Mouse (Mus musculus) telencephalon, adult 2 months (tissue): Measurements from ENCODE around the gene Cul4a.

ENCODE experiments used
- DNase-seq: peaks from one replicate; pipeline ENCODE4 v3.0.0-alpha.2; 2011; ENCODE audit warnings: low read depth, low spot score

The Cul4a gene

GRCm38 (mm10) chr8:13139641-13140182 lies 34.3 kb downstream of the Cul4a start:
- no peak for DNase-seq

DNA sequence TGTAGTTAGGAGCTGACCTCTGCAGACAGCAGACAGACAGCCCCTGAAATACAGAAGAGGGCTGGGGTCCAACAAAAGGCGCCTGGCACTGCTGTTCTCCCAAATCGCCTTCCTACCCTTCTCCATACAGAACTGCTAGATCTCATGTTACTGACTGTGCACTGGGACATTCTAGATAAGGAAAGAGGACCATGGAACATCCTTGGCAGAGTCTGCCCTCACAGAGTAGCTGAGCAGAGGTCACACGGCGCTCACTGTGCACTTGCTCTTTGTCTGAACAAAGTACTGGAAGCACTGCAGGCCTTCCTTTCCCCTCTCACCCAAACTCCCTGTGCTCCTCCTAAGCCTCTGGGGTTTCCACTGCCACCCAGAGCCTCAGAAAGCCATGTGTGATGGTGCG lies 36.3 kb downstream of the Cul4a start:
- DNase-seq: no peak

GRCm38 (mm10) chr8:13148476-13148875 lies 43.1 kb downstream of the Cul4a start:
- no peak for DNase-seq

DNA sequence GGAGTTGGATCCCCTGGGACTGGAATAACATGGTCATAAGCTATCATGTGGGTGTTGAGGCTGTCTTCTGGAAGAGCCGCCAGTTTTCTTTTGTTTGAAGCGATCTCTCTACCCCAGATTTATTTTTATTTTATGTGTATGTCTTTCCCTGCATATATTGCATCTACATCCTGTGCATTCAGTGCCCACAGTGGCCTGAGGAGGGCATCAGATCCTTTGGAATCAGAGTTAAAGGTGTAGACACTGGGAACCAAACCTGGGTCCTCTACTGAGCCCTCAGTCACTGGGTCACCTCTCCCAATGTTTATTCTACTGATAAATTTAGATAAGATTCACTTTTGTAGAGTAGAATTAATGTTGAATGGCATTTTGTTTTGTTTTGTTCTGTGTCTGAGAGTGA lies 43.9 kb downstream of the Cul4a start:
- no peak for DNase-seq

- DNase-seq: no peak
These were observed 44.4 kb downstream of the Cul4a start for GRCm38 (mm10) chr8:13149866-13150265.

- no peak for DNase-seq
These were observed 45.5 kb downstream of the Cul4a start for GRCm38 (mm10) chr8:13150929-13151328.

- no peak for DNase-seq
These were observed 48.7 kb downstream of the Cul4a start for GRCm38 (mm10) chr8:13154099-13154498.

GRCm38 (mm10) chr8:13155358-13155757 lies 49.9 kb downstream of the Cul4a start:
- no peak for DNase-seq

DNA sequence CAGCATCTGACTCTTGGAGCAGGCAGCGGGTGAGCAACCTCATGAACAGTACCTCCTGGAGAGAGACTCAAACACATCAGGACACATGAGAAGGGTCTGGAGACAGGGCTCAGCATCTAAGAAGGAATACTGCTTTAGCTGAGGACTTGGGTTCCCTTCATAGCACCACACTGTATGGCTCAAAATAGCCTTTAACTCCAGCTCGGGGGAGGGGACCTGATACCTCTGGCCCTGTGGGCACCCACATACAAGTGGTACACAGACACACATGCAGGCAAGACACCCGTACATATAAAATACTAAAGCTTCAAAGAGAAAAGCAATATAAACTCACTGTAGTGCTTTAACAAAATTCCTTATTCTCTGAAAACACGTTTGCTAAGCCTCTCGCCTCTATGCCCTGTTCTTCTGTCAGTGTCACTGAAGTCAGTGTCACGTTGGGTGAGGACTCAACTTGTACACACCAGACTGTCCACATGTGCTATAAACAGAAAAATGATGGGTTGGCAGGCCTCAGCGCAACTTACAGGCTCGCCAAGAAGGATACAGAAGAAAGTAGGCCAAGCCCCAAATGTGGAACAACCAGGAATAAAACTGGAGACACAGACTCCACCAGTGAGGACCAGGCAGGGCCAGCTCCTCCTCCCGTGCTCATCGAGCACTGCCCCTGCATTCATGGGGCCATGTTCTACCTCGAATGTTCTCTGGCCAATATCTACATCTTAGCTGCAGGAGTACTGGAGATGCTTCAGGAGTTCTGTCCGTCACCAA lies 51.1 kb downstream of the Cul4a start:
- peak; percentile 72 for DNase-seq

DNA sequence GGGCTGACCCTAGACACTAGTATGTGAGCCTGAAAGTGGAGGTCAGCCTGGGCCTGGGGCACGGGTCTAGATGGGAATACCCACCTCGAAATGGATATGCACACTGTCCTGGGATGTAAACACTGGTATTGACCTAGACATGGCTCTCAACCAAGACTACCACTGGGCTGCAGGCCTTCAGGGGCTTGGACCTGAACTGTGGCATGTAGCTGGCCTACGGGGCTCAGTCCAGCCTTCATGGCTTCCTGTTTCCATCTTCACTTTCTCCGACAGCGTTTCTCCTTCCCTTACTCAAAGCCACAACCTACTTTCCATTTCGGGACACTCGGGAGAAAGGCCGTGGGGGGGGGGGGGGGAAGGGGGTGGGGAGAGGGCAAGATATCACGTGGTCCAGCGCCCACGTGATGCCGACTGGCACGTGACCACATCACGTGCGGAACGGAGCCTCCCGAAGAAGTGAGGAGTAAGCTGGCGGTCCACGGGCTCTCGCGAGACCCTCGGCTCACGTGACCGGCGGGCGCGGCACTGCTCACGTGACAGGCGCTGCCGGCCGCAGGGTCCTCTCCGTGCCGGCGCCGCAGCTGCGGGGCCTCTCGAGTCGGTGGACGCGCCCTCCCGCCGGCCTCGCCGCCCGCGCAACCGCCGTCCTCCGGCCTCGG lies 53.4 kb downstream of the Cul4a start, which contains the start of gene Lamp1:
TSS of gene Lamp1 (plus strand) at position 444 of the 659 bp plus-strand sequence.
- peak; percentile 96 for DNase-seq

- no peak for DNase-seq
These were observed 54.0 kb downstream of the Cul4a start for GRCm38 (mm10) chr8:13159377-13159881.

DNA sequence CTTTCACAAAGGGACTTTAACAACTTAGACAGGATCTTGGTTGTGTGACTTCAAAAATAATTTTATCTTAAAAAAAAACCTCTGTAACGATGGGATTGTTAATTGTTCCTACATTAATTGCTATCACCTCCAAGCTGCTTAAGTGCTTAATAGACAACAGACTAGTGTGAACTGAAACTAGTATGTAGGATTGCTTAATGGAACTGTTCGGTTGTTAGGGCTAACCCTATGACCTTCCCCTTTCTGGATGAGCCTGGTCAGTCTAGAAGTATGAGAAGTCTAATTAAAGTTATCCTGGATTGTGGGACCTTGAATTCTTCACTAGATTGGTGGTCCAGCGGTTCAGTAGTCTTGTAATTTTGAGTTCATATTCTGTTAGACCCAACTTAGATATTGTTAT lies 55.3 kb downstream of the Cul4a start:
- no peak for DNase-seq

DNA sequence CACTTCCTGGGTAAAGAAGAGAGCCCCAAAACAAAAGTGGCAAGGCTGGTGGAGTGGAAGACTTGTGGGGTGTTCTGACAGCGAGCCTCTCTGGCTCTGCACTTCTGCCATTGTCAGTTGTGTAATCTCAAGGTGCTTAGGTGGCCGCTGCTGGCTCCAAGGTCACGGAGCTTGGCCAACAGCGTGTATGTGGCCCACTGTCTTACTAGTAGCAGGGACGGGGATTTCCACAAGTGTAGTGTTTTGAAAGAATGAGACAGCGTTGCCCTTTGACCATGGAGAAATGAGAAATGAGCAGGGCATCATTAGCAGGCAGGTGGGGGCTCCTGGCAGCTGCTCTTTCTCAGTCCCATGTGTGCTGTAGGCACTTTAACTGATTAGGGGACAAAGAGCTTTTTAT lies 56.7 kb downstream of the Cul4a start:
- DNase-seq: no peak

GRCm38 (mm10) chr8:13163563-13163962 lies 58.1 kb downstream of the Cul4a start:
- no peak for DNase-seq

- no peak for DNase-seq
These were observed 58.9 kb downstream of the Cul4a start for GRCm38 (mm10) chr8:13164361-13164760.

DNA sequence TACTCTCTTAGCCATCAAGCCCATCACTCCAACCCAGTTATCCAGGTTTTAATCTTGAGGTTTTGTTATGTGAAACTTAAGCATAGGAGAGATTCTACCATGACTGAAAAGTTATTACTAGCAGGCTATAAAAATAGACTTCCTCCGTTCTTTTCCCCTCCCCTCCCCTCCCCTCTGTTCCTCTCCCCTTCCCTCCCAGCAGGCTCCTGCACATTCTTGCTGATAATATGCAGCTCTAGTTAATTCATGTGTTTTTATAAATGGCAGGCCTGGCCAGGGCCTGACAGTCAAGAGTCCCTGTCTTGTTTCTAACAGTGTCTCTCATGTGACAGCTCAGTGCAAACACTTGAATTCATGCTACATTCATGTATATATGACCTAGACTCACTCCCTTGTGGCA lies 65.1 kb downstream of the Cul4a start:
- DNase-seq: no peak

DNA sequence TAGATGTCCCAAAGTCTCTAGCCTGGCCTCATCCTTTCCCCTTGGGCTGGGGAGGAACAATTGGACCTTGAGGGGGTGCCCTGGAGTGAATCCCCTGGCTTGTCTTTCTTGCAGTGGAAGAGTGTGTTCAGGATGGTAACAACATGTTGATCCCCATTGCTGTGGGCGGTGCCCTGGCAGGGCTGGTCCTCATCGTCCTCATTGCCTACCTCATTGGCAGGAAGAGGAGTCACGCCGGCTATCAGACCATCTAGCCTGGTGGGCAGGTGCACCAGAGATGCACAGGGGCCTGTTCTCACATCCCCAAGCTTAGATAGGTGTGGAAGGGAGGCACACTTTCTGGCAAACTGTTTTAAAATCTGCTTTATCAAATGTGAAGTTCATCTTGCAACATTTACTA lies 68.9 kb downstream of the Cul4a start:
- no peak for DNase-seq

- no peak for DNase-seq
These were observed 69.4 kb downstream of the Cul4a start for GRCm38 (mm10) chr8:13174811-13175210.

DNA sequence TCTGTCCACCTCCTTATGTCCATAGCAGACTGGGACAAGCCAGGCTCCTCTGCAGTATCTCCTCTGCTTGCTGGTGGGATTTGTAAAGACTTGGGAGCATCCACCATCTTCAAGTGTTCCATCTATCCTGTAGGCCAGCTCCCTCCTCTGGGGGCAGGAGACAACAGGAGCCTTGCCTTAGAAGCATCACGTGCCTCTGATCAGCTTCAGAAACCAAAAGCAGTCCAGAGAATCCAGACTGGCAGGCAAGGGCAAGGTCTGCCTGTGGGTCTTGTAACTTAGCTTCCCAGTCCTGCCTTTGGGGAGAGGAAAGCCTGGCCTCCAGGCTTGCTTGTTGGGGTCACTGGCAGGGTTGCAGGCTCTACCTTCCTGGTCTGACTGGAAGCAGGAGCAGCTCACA lies 70.2 kb downstream of the Cul4a start:
- DNase-seq: no peak

DNA sequence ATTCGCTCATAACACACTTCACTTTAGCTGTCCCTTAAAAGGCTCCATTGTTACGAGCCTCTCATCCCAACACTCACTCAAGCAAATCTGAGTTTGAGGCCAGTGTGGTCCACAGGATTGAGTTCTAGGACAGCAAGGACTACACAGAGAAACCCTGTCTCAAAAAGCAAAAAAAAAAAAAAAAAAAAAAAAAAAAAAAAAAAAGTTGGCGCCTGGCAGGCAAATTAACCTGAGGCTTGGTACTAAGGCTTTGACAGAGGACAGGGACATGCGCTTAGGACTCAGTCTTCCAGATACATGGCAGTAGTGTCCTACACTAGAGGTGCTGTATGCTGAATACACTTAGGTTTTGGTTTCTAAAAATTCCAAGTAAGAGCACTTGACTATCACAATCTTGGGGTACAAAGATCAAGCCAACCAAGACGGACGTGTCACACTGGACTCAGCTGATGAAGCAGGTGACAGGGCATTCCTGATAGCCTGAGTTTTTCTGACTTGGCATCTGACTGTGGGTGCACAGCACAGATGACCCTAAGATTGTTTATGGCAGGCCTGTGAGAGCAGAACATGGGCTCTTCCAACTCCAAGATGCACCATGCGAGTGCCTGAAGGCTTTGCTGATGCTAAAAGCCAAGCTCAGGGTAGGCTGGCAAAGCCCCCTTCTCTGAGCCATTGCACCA lies 71.9 kb downstream of the Cul4a start:
- no peak for DNase-seq

GRCm38 (mm10) chr8:13178137-13178536 lies 72.7 kb downstream of the Cul4a start:
- DNase-seq: no peak

DNA sequence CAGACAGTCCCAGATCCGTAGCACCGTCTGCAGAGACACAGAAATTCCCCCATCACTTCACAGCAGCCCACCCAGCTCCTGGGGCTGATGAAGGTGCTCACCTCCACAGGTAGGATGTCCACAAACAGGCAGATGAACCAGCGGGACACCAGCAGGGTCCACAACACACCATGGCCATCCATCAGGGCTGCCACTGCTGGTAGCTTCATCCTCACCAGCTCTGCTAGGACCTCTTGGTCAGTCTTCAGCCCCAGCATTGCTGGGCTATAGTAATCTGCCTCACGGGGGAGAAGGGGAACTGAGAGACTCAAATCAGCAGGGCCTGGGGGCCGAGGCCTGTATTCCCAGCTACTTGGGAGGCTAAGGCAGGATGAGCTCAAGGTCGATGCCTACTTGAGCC lies 74.1 kb downstream of the Cul4a start:
- no peak for DNase-seq
